Mouse (Mus musculus) midbrain, embryonic 14.5 days (tissue): ENCODE results near the gene Tespa1. TPM values are rescaled to one million over a fixed set of nuclear protein-coding genes. Genes with fewer than 3 reads are reported as not detected.
"Not testable (repeated sequence)": the region's sequence is repeated elsewhere in the genome, so short reads cannot be mapped to it uniquely, and the experiment has no call there.

Experiments
- ATAC-seq: fragments of 200-750 bp; cut with Nextera tagmentation; 2 replicates; pipeline ENCODE4 v1.8.0; 2017; ENCODE audit warnings: moderate number of reproducible peaks, moderate library complexity; ENCODE audit not compliant: low FRiP score, low TSS enrichment
- DNase-seq: peaks from one replicate; pipeline ENCODE4 v3.0.0-alpha.2; 2015
- H3K27ac ChIP-seq: fragments of 300-500 bp; sonication (generic); replicated peaks from 2 replicates; pipeline ENCODE4 v1.5.1; 2014; ENCODE audit warnings: mild to moderate bottlenecking, low read depth, low read length, moderate library complexity
- H3K27me3 ChIP-seq: fragments of 300-500 bp; sonication (generic); 2 replicates; pipeline ENCODE4 v1.6.1; 2014; ENCODE audit warnings: low read length, control low read depth, mixed read lengths; ENCODE audit not compliant: control insufficient read depth, insufficient read depth
- H3K36me3 ChIP-seq: fragments of 300-500 bp; sonication (generic); 2 replicates; pipeline ENCODE4 v1.6.1; 2014; ENCODE audit warnings: low read length, control low read depth; ENCODE audit not compliant: control insufficient read depth, insufficient read depth
- H3K4me1 ChIP-seq: fragments of 300-500 bp; sonication (generic); 2 replicates; pipeline ENCODE4 v1.6.1; 2014; ENCODE audit warnings: mild to moderate bottlenecking, antibody characterized with exemption, low read length, control low read depth; ENCODE audit not compliant: control insufficient read depth, insufficient read depth
- H3K4me2 ChIP-seq: fragments of 300-500 bp; sonication (generic); 2 replicates; pipeline ENCODE4 v1.6.1; 2014; ENCODE audit warnings: mild to moderate bottlenecking, low read length, moderate library complexity
- H3K4me3 ChIP-seq: fragments of 300-500 bp; sonication (generic); replicated peaks from 2 replicates; pipeline ENCODE4 v1.5.1; 2014; ENCODE audit warnings: low read depth, low read length
- H3K9ac ChIP-seq: fragments of 300-500 bp; sonication (generic); replicated peaks from 2 replicates; pipeline ENCODE4 v1.6.1; 2014; ENCODE audit warnings: mild to moderate bottlenecking, low read length, moderate library complexity
- H3K9me3 ChIP-seq: fragments of 300-500 bp; sonication (generic); 2 replicates; pipeline ENCODE4 v1.6.1; 2016; ENCODE audit warnings: low read length, control low read depth, mixed read lengths; ENCODE audit not compliant: control insufficient read depth
- WGBS: fragments of 180-500 bp; shearing (Covaris S2); extraction: QIAGEN DNeasy Blood & Tissue Kit; methylation state at CpG from one replicate; pipeline ENCODE4 v1.1.7; 2014; 5-methylcytosine and 5-hydroxymethylcytosine counted together
- polyA plus RNA-seq: library from polyadenylated mRNA; unstranded; fragments of >200 nt; fragmentation: Nextera tagmentation; extraction: Ambion mirVana; gene quantifications from 2 replicates; pipeline ENCODE4 v1.2.1, GENCODE M21; 2014

Gene Tespa1
- polyA plus RNA-seq, 1 experiment from 2014 or later, result 0.17 TPM

DNA sequence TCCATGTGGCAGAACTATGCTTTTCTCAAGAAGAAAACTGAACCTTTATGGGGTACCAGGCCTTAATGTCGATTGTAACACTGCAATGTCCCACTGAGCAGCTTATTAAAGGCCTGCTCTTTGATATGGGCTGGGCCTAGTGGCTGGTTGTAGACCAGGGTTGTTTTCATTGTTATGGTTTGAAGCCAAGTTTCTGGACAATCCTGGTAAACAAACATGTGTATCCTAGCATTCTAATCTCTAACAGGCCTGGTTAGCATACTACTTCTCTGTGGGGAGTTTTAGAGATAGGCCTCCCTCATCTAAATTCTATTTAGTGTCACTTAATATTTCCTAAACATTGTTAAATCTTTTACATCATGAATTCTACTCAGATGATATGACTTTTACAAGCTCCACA is 49.0 kb downstream of the Tespa1 start:
- DNase-seq (no peak), ATAC-seq (no peak)
- Histone ChIP-seq H3K4me2 (no peak overlapping the region), H3K9me3 (no peaks in the 10 kb centered on the region), H3K36me3 (no peaks in the 10 kb centered on the region), H3K9ac (no peak overlapping the region), H3K27ac (no peak overlapping the region), H3K4me1 (no peaks in the 10 kb centered on the region), H3K27me3 (no peaks in the 10 kb centered on the region), H3K4me3 (no peak overlapping the region)
- WGBS, result 61% methylated on average over 1 of the region's 1 CpGs

GRCm38 (mm10) chr10:130372491-130373173 is 50.0 kb downstream of the Tespa1 start:
- Histone ChIP-seq H3K27ac (no peak overlapping the region), H3K36me3 (no peaks in the 10 kb centered on the region), H3K4me3 (no peak overlapping the region), H3K27me3 (no peaks in the 10 kb centered on the region), H3K9ac (no peak overlapping the region), H3K4me1 (no peaks in the 10 kb centered on the region), H3K9me3 (no peaks in the 10 kb centered on the region), H3K4me2 (no peak overlapping the region)
- 78% methylated on average over 2 of the region's 2 CpGs for WGBS
- ATAC-seq (no peak), DNase-seq (peak; percentile 2)

DNA sequence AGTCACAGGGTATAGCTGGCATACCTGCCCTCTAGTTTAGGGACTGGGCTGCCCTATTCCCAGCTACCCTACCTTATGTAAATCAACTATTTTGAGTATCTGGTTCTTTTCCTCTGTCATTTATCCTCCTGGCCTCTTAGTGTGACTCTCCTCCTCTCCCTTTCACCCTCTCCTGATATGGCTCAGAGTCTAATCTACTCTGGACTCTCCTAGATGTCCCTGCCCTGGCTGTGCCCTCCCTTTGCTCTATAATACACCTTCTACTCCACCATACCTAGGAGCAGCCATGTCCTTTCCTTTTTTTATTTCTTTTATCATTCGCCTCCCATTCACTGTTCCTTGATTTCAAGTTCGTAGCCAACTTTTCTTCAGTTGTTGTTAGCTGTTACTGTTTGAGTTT is 52.5 kb downstream of the Tespa1 start:
- H3K36me3 ChIP-seq, result no peaks in the 10 kb centered on the region
- H3K9ac ChIP-seq, result no peak overlapping the region
- H3K4me1 ChIP-seq, result no peaks in the 10 kb centered on the region
- H3K4me2 ChIP-seq, result no peak overlapping the region
- ATAC-seq (no peak), DNase-seq (no peak)
- no peaks in the 10 kb centered on the region for H3K9me3 ChIP-seq
- 88% methylated on average over 2 of the region's 2 CpGs for WGBS
- H3K4me3 ChIP-seq, result no peak overlapping the region
- H3K27me3 ChIP-seq, result no peaks in the 10 kb centered on the region
- H3K27ac ChIP-seq, result no peak overlapping the region

- no peaks in the 10 kb centered on the region for H3K27me3 ChIP-seq
- H3K9ac ChIP-seq, result no peak within 1 kb of the TSS
- no peak for ATAC-seq
- H3K27ac ChIP-seq, result no peak within 1 kb of the TSS
- no peak within 1 kb of the TSS for H3K4me2 ChIP-seq
- H3K4me1 ChIP-seq, result no peaks in the 10 kb centered on the region
- H3K4me3 ChIP-seq, result no peak within 1 kb of the TSS
- H3K9me3 ChIP-seq, result no peaks in the 10 kb centered on the region
- DNase-seq, result no peak
- no peaks in the 10 kb centered on the region for H3K36me3 ChIP-seq
These were observed 71.6 kb downstream of the Tespa1 start, which contains the start of gene Vmn2r84 for GRCm38 (mm10) chr10:130394232-130394631. Vmn2r84 (minus strand) TSS chr10:130394332.

GRCm38 (mm10) chr10:130412167-130412698 is 89.6 kb downstream of the Tespa1 start:
- not testable (repeated sequence) for H3K27me3 ChIP-seq, ATAC-seq
- WGBS, result 79% methylated on average over 26 of the region's 35 CpGs

More at GRCm38 (mm10) chr10:130412167-130412698, 89.6 kb downstream of the Tespa1 start:
- not testable (repeated sequence) for H3K9me3 ChIP-seq, DNase-seq, H3K4me2 ChIP-seq, H3K9ac ChIP-seq, H3K36me3 ChIP-seq, H3K4me3 ChIP-seq, H3K27ac ChIP-seq, H3K4me1 ChIP-seq

Other genes with a start within 250 kb of the Tespa1 start
- gene Olfr823, start 207.5 kb upstream of the Tespa1 start, polyA plus RNA-seq, result not detected in 2 replicates
- not detected in 2 replicates for gene Olfr824, start 192.9 kb upstream of the Tespa1 start, polyA plus RNA-seq
- gene Olfr825, start 156.1 kb upstream of the Tespa1 start, polyA plus RNA-seq, result not detected in 2 replicates
- gene Olfr826, start 138.7 kb upstream of the Tespa1 start, polyA plus RNA-seq, result not detected in 2 replicates
- not detected in 2 replicates for gene Olfr827, start 108.5 kb upstream of the Tespa1 start, polyA plus RNA-seq
- 2.6 and 6.9 TPM in 2 replicates for gene Neurod4, start 42.6 kb upstream of the Tespa1 start, polyA plus RNA-seq
- gene Vmn2r84, start 71.5 kb downstream of the Tespa1 start, polyA plus RNA-seq, result 0.03 TPM in 1 of 2 replicates, not detected in the other
- 0.04 TPM in 1 of 2 replicates, not detected in the other for gene Vmn2r85, start 106.8 kb downstream of the Tespa1 start, polyA plus RNA-seq
- gene Vmn2r86, start 133.2 kb downstream of the Tespa1 start, polyA plus RNA-seq, result 0.04 and 0.05 TPM in 2 replicates
- 0.28 TPM in 1 of 2 replicates, not detected in the other for gene Vmn2r87, start 174.5 kb downstream of the Tespa1 start, polyA plus RNA-seq